Mouse (Mus musculus) midbrain, postnatal 0 days (tissue): ENCODE data around the gene Npw. TPM values are rescaled to one million over a fixed set of nuclear protein-coding genes. Genes with fewer than 3 reads are reported as not detected.
"Not testable (repeated sequence)": the region's sequence is repeated elsewhere in the genome, so short reads cannot be mapped to it uniquely, and the experiment has no call there.

Source experiments
- ATAC-seq: fragments of 200-750 bp; cut with Nextera tagmentation; 2 replicates; pipeline ENCODE4 v1.8.0; 2017; ENCODE audit warnings: moderate number of reproducible peaks, mild to moderate bottlenecking, moderate TSS enrichment, moderate library complexity; ENCODE audit not compliant: low FRiP score
- DNase-seq: peaks from one replicate; pipeline ENCODE4 v3.0.0-alpha.2; 2015; ENCODE audit warnings: low spot score
- H3K27ac ChIP-seq: fragments of 300-500 bp; sonication (generic); 2 replicates; pipeline ENCODE4 v1.5.1; 2014; ENCODE audit warnings: low read depth, mild to moderate bottlenecking, low read length, mixed read lengths
- H3K27me3 ChIP-seq: fragments of 300-500 bp; sonication (generic); 2 replicates; pipeline ENCODE4 v1.6.1; 2014; ENCODE audit warnings: low read length, control low read depth, mixed read lengths; ENCODE audit not compliant: insufficient read depth
- H3K36me3 ChIP-seq: fragments of 300-500 bp; sonication (generic); 2 replicates; pipeline ENCODE4 v1.6.1; 2014; ENCODE audit warnings: low read length, control low read depth, mixed read lengths; ENCODE audit not compliant: insufficient read depth
- H3K4me1 ChIP-seq: fragments of 300-500 bp; sonication (generic); 2 replicates; pipeline ENCODE4 v1.6.1; 2014; ENCODE audit warnings: mild to moderate bottlenecking, control low read depth, antibody characterized with exemption, low read length, mixed read lengths; ENCODE audit not compliant: insufficient read depth
- H3K4me2 ChIP-seq: fragments of 300-500 bp; sonication (generic); 2 replicates; pipeline ENCODE4 v1.6.1; 2014; ENCODE audit warnings: low read depth, mild to moderate bottlenecking, low read length, mixed read lengths; ENCODE audit not compliant: poor library complexity, severe bottlenecking
- H3K4me3 ChIP-seq: fragments of 300-500 bp; sonication (generic); 2 replicates; pipeline ENCODE4 v1.5.1; 2014; ENCODE audit warnings: low read depth, mild to moderate bottlenecking, low read length, moderate library complexity
- H3K9ac ChIP-seq: fragments of 300-500 bp; sonication (generic); replicated peaks from 2 replicates; pipeline ENCODE4 v1.6.1; 2014; ENCODE audit warnings: mild to moderate bottlenecking, low read length, moderate library complexity, mixed read lengths; ENCODE audit not compliant: poor library complexity, severe bottlenecking
- H3K9me3 ChIP-seq: fragments of 300-500 bp; sonication (generic); 2 replicates; pipeline ENCODE4 v1.6.1; 2016; ENCODE audit warnings: low read length, control low read depth
- CTCF ChIP-seq: IDR thresholded peaks from 2 replicates; pipeline ENCODE4 v1.5.1; 2016; ENCODE audit warnings: antibody characterized with exemption, mild to moderate bottlenecking
- WGBS: fragments of 180-500 bp; shearing (Covaris S2); extraction: QIAGEN DNeasy Blood & Tissue Kit; methylation state at CpG from one replicate; pipeline ENCODE4 v1.1.7; 2014; 5-methylcytosine and 5-hydroxymethylcytosine counted together
- polyA plus RNA-seq: library from polyadenylated mRNA; unstranded; fragments of >200 nt; fragmentation: Nextera tagmentation; extraction: Ambion mirVana; gene quantifications from 2 replicates; pipeline ENCODE4 v1.2.1, GENCODE M21; 2015
- total RNA-seq: library from RNA; depleted of rRNA; stranded (reverse); fragments of >200 nt; gene quantifications from 2 replicates; pipeline ENCODE4 v1.2.3, GENCODE M21; 2014

The Npw gene
- total and polyA plus RNA-seq, 2 experiments from 2014 or later: 0.86 TPM; not detected in 1

- Histone ChIP-seq H3K36me3 (peaks cover 46% of the 10 kb centered on the region), H3K4me1 (peaks cover 10% of the 10 kb centered on the region; the same call in 1 of the 2 replicates), H3K4me3 (no peak overlapping the region), H3K27me3 (no peaks in the 10 kb centered on the region), H3K4me2 (no peak overlapping the region), H3K27ac (no peak overlapping the region), H3K9me3 (no peaks in the 10 kb centered on the region), H3K9ac (no peak overlapping the region)
- ATAC-seq (no peak), DNase-seq (peak; percentile 71)
- peak; percentile 82 for TF ChIP-seq CTCF
- WGBS: 53% methylated on average over 2 of the region's 2 CpGs
Measured at GRCm38 (mm10) chr17:24676187-24676586, 17.9 kb upstream of the Npw start.

- WGBS: 84% methylated on average over 7 of the region's 7 CpGs
- H3K4me3 ChIP-seq: no peak overlapping the region
- no peak overlapping the region for H3K9ac ChIP-seq
- ATAC-seq (no peak), DNase-seq (no peak)
- H3K36me3 ChIP-seq: peaks cover 27% of the 10 kb centered on the region
- H3K27me3 ChIP-seq: no peaks in the 10 kb centered on the region
- peaks cover 15% of the 10 kb centered on the region; the same call in 1 of the 2 replicates for H3K4me1 ChIP-seq
- no peak overlapping the region for H3K4me2 ChIP-seq
- no peak overlapping the region for H3K27ac ChIP-seq
- H3K9me3 ChIP-seq: no peaks in the 10 kb centered on the region
- TF ChIP-seq CTCF: no peak
Measured at GRCm38 (mm10) chr17:24674277-24674676, 16.0 kb upstream of the Npw start.

GRCm38 (mm10) chr17:24672141-24672540, 13.9 kb upstream of the Npw start:
- Histone ChIP-seq H3K4me3 (no peak overlapping the region), H3K4me1 (peaks cover 15% of the 10 kb centered on the region; the same call in 1 of the 2 replicates), H3K36me3 (peaks cover 6% of the 10 kb centered on the region; the same call in 1 of the 2 replicates), H3K9ac (0 out of 2 replicates have a peak overlapping the region, but pooled peaks have one; percentile 36), H3K27ac (no peak overlapping the region), H3K9me3 (no peaks in the 10 kb centered on the region), H3K27me3 (no peaks in the 10 kb centered on the region), H3K4me2 (no peak overlapping the region)
- TF ChIP-seq CTCF: no peak
- no peak for ATAC-seq
- WGBS: 35% methylated on average over 5 of the region's 5 CpGs
- no peak for DNase-seq

- WGBS: 71% methylated on average over 5 of the region's 5 CpGs
- Histone ChIP-seq H3K9me3 (no peaks in the 10 kb centered on the region), H3K4me2 (peak overlapping the region; percentile 69), H3K9ac (no peak overlapping the region; the same call in 1 of the 2 replicates), H3K36me3 (no peaks in the 10 kb centered on the region), H3K4me1 (peaks cover 15% of the 10 kb centered on the region; the same call in 1 of the 2 replicates), H3K4me3 (no peak overlapping the region), H3K27ac (no peak overlapping the region), H3K27me3 (no peaks in the 10 kb centered on the region)
- no peak for DNase-seq
- TF ChIP-seq CTCF: no peak
- no peak for ATAC-seq
Measured at GRCm38 (mm10) chr17:24671346-24671745, 13.1 kb upstream of the Npw start.

GRCm38 (mm10) chr17:24670246-24670844, 12.1 kb upstream of the Npw start:
- 14% methylated on average over 8 of the region's 8 CpGs for WGBS
- peaks cover 15% of the 10 kb centered on the region; the same call in 1 of the 2 replicates for H3K4me1 ChIP-seq
- H3K4me2 ChIP-seq: peak overlapping the region; percentile 69
- DNase-seq: no peak
- H3K9me3 ChIP-seq: no peaks in the 10 kb centered on the region
- H3K27me3 ChIP-seq: no peaks in the 10 kb centered on the region
- ATAC-seq: no peak
- peak overlapping the region; percentile 82 for H3K27ac ChIP-seq
- peak overlapping the region; percentile 83 for H3K9ac ChIP-seq
- H3K36me3 ChIP-seq: no peaks in the 10 kb centered on the region
- peak overlapping the region; percentile 86 for H3K4me3 ChIP-seq
- no peak for TF ChIP-seq CTCF

GRCm38 (mm10) chr17:24669545-24670245, 11.4 kb upstream of the Npw start, which contains the start of gene Zfp598:
Zfp598 (plus strand) TSS chr17:24669687.
- Histone ChIP-seq H3K4me1 (peaks cover 15% of the 10 kb centered on the region; the same call in 1 of the 2 replicates), H3K9ac (peak within 1 kb of the TSS; percentile 83), H3K36me3 (no peaks in the 10 kb centered on the region), H3K27me3 (no peaks in the 10 kb centered on the region), H3K4me2 (peak within 1 kb of the TSS; percentile 69), H3K4me3 (peak within 1 kb of the TSS; percentile 86), H3K27ac (peak within 1 kb of the TSS; percentile 82), H3K9me3 (no peaks in the 10 kb centered on the region)
- WGBS: under 1% methylated on average over 68 of the region's 80 CpGs
- ATAC-seq: peak; percentile 98
- DNase-seq: peak; percentile 97
- TF ChIP-seq CTCF: peak; percentile 36; the same call in 1 of the 2 replicates

- peak; percentile 29 for ATAC-seq
- H3K36me3 ChIP-seq, H3K9me3 ChIP-seq, DNase-seq, H3K27me3 ChIP-seq: not testable (repeated sequence)
- H3K27ac ChIP-seq: peak overlapping the region; percentile 82
- WGBS: 12% methylated on average over 15 of the region's 15 CpGs
- H3K4me1 ChIP-seq: peaks cover 15% of the 10 kb centered on the region; the same call in 1 of the 2 replicates
- peak overlapping the region; percentile 83; the same call in 1 of the 2 replicates for H3K9ac ChIP-seq
- H3K4me2 ChIP-seq: peak overlapping the region; percentile 69
- peak overlapping the region; percentile 86 for H3K4me3 ChIP-seq
Measured at GRCm38 (mm10) chr17:24669214-24669544, 10.9 kb upstream of the Npw start.
